Mouse (Mus musculus): Measurements from ENCODE around the gene Lamc1. TPM values are rescaled to one million over a fixed set of nuclear protein-coding genes. Genes with fewer than 3 reads are reported as not detected.

Lamc1 gene
- polyA plus RNA-seq, 1 experiment from 2014 or later, result 104 TPM

GRCm38 (mm10) chr1:153265066-153265465, 67.5 kb downstream of the Lamc1 start:
- no peak overlapping the region for H3K9ac ChIP-seq (replicated peaks; ENCODE audit: low read depth, low read length)
- peak; percentile 68; the same call in 1 of the 2 replicates for ATAC-seq (ENCODE audit: insufficient number of reproducible peaks, insufficient read depth, low FRiP score, low read depth)
- H3K4me2 ChIP-seq (replicated peaks; ENCODE audit: low read depth, low read length), result no peak overlapping the region
- H3K4me3 ChIP-seq (ENCODE audit: low read depth, low read length), result no peak overlapping the region
- peak overlapping the region; percentile 86 for H3K27ac ChIP-seq (ENCODE audit: low read length)
- H3K9me3 ChIP-seq (ENCODE audit: control insufficient read depth, low read depth, low read length), result no peaks in the 10 kb centered on the region
- H3K36me3 ChIP-seq (ENCODE audit: control insufficient read depth, insufficient read depth, low read length), result peaks cover 11% of the 10 kb centered on the region; the same call in 1 of the 2 replicates
- H3K27me3 ChIP-seq (ENCODE audit: control insufficient read depth, insufficient read depth, low read length), result no peaks in the 10 kb centered on the region
- H3K4me1 ChIP-seq (ENCODE audit: control insufficient read depth, insufficient read depth, low read length), result peaks cover 48% of the 10 kb centered on the region
- WGBS, result 8% methylated on average over 7 of the region's 7 CpGs

GRCm38 (mm10) chr1:153259752-153260300, 72.8 kb downstream of the Lamc1 start:
- Histone ChIP-seq H3K4me3 (ENCODE audit: low read depth, low read length) (no peak overlapping the region), H3K36me3 (ENCODE audit: control insufficient read depth, insufficient read depth, low read length) (peaks cover 15% of the 10 kb centered on the region), H3K4me2 (replicated peaks; ENCODE audit: low read depth, low read length) (no peak overlapping the region), H3K9me3 (ENCODE audit: control insufficient read depth, low read depth, low read length) (no peaks in the 10 kb centered on the region), H3K27ac (ENCODE audit: low read length) (no peak overlapping the region), H3K4me1 (ENCODE audit: control insufficient read depth, insufficient read depth, low read length) (peaks cover 10% of the 10 kb centered on the region), H3K9ac (replicated peaks; ENCODE audit: low read depth, low read length) (no peak overlapping the region), H3K27me3 (ENCODE audit: control insufficient read depth, insufficient read depth, low read length) (no peaks in the 10 kb centered on the region)
- 81% methylated on average over 5 of the region's 5 CpGs for WGBS
- ATAC-seq (ENCODE audit: insufficient number of reproducible peaks, insufficient read depth, low FRiP score, low read depth), result no peak

GRCm38 (mm10) chr1:153252540-153253210, 79.9 kb downstream of the Lamc1 start:
- no peak for ATAC-seq (ENCODE audit: insufficient number of reproducible peaks, insufficient read depth, low FRiP score, low read depth)
- 60% methylated on average over 4 of the region's 4 CpGs for WGBS
- no peaks in the 10 kb centered on the region for H3K27me3 ChIP-seq (ENCODE audit: control insufficient read depth, insufficient read depth, low read length)
- peaks cover 34% of the 10 kb centered on the region for H3K36me3 ChIP-seq (ENCODE audit: control insufficient read depth, insufficient read depth, low read length)
- H3K9me3 ChIP-seq (ENCODE audit: control insufficient read depth, low read depth, low read length), result peaks cover 9% of the 10 kb centered on the region; the same call in 1 of the 2 replicates
- no peak overlapping the region for H3K9ac ChIP-seq (replicated peaks; ENCODE audit: low read depth, low read length)
- no peak overlapping the region for H3K4me3 ChIP-seq (ENCODE audit: low read depth, low read length)
- H3K4me1 ChIP-seq (ENCODE audit: control insufficient read depth, insufficient read depth, low read length), result peaks cover 11% of the 10 kb centered on the region; the same call in 1 of the 2 replicates
- no peak overlapping the region for H3K4me2 ChIP-seq (replicated peaks; ENCODE audit: low read depth, low read length)
- no peak overlapping the region for H3K27ac ChIP-seq (ENCODE audit: low read length)

GRCm38 (mm10) chr1:153251590-153252206, 80.9 kb downstream of the Lamc1 start:
- Histone ChIP-seq H3K9me3 (ENCODE audit: control insufficient read depth, low read depth, low read length) (peaks cover 9% of the 10 kb centered on the region; the same call in 1 of the 2 replicates), H3K27ac (ENCODE audit: low read length) (peak overlapping the region; percentile 62; the same call in 1 of the 2 replicates), H3K36me3 (ENCODE audit: control insufficient read depth, insufficient read depth, low read length) (peaks cover 40% of the 10 kb centered on the region), H3K9ac (replicated peaks; ENCODE audit: low read depth, low read length) (no peak overlapping the region), H3K4me3 (ENCODE audit: low read depth, low read length) (no peak overlapping the region), H3K4me2 (replicated peaks; ENCODE audit: low read depth, low read length) (no peak overlapping the region), H3K4me1 (ENCODE audit: control insufficient read depth, insufficient read depth, low read length) (peaks cover 11% of the 10 kb centered on the region; the same call in 1 of the 2 replicates), H3K27me3 (ENCODE audit: control insufficient read depth, insufficient read depth, low read length) (no peaks in the 10 kb centered on the region)
- peak; percentile 33; the same call in 1 of the 2 replicates for ATAC-seq (ENCODE audit: insufficient number of reproducible peaks, insufficient read depth, low FRiP score, low read depth)
- 75% methylated on average over 12 of the region's 12 CpGs for WGBS

- Histone ChIP-seq H3K27ac (ENCODE audit: low read length) (no peak overlapping the region), H3K27me3 (ENCODE audit: control insufficient read depth, insufficient read depth, low read length) (no peaks in the 10 kb centered on the region), H3K4me2 (replicated peaks; ENCODE audit: low read depth, low read length) (no peak overlapping the region), H3K4me1 (ENCODE audit: control insufficient read depth, insufficient read depth, low read length) (no peaks in the 10 kb centered on the region), H3K9ac (replicated peaks; ENCODE audit: low read depth, low read length) (no peak overlapping the region), H3K9me3 (ENCODE audit: control insufficient read depth, low read depth, low read length) (no peaks in the 10 kb centered on the region), H3K36me3 (ENCODE audit: control insufficient read depth, insufficient read depth, low read length) (peaks cover 56% of the 10 kb centered on the region), H3K4me3 (ENCODE audit: low read depth, low read length) (no peak overlapping the region)
- 66% methylated on average over 7 of the region's 7 CpGs for WGBS
- ATAC-seq (ENCODE audit: insufficient number of reproducible peaks, insufficient read depth, low FRiP score, low read depth), result no peak
These were observed 91.2 kb downstream of the Lamc1 start for GRCm38 (mm10) chr1:153241346-153241745.

GRCm38 (mm10) chr1:153235576-153235975, 97.0 kb downstream of the Lamc1 start:
- Histone ChIP-seq H3K9ac (replicated peaks; ENCODE audit: low read depth, low read length) (no peak overlapping the region), H3K27ac (ENCODE audit: low read length) (no peak overlapping the region), H3K4me2 (replicated peaks; ENCODE audit: low read depth, low read length) (no peak overlapping the region), H3K4me1 (ENCODE audit: control insufficient read depth, insufficient read depth, low read length) (no peaks in the 10 kb centered on the region), H3K9me3 (ENCODE audit: control insufficient read depth, low read depth, low read length) (no peaks in the 10 kb centered on the region), H3K36me3 (ENCODE audit: control insufficient read depth, insufficient read depth, low read length) (peaks cover 50% of the 10 kb centered on the region), H3K27me3 (ENCODE audit: control insufficient read depth, insufficient read depth, low read length) (no peaks in the 10 kb centered on the region), H3K4me3 (ENCODE audit: low read depth, low read length) (no peak overlapping the region)
- no peak for ATAC-seq (ENCODE audit: insufficient number of reproducible peaks, insufficient read depth, low FRiP score, low read depth)
- 68% methylated on average over 4 of the region's 4 CpGs for WGBS

GRCm38 (mm10) chr1:153231681-153232080, 100.9 kb downstream of the Lamc1 start:
- H3K4me2 ChIP-seq (replicated peaks; ENCODE audit: low read depth, low read length), result no peak overlapping the region
- H3K27ac ChIP-seq (ENCODE audit: low read length), result no peak overlapping the region
- WGBS, result 81% methylated on average over 9 of the region's 9 CpGs
- H3K4me1 ChIP-seq (ENCODE audit: control insufficient read depth, insufficient read depth, low read length), result no peaks in the 10 kb centered on the region
- no peaks in the 10 kb centered on the region for H3K27me3 ChIP-seq (ENCODE audit: control insufficient read depth, insufficient read depth, low read length)
- no peak overlapping the region for H3K4me3 ChIP-seq (ENCODE audit: low read depth, low read length)
- ATAC-seq (ENCODE audit: insufficient number of reproducible peaks, insufficient read depth, low FRiP score, low read depth), result no peak
- H3K9me3 ChIP-seq (ENCODE audit: control insufficient read depth, low read depth, low read length), result no peaks in the 10 kb centered on the region
- no peak overlapping the region for H3K9ac ChIP-seq (replicated peaks; ENCODE audit: low read depth, low read length)
- H3K36me3 ChIP-seq (ENCODE audit: control insufficient read depth, insufficient read depth, low read length), result peaks cover 64% of the 10 kb centered on the region

GRCm38 (mm10) chr1:153227916-153228315, 104.7 kb downstream of the Lamc1 start:
- no peak for ATAC-seq (ENCODE audit: insufficient number of reproducible peaks, insufficient read depth, low FRiP score, low read depth)
- Histone ChIP-seq H3K4me3 (ENCODE audit: low read depth, low read length) (no peak overlapping the region), H3K9ac (replicated peaks; ENCODE audit: low read depth, low read length) (no peak overlapping the region), H3K9me3 (ENCODE audit: control insufficient read depth, low read depth, low read length) (no peaks in the 10 kb centered on the region), H3K4me2 (replicated peaks; ENCODE audit: low read depth, low read length) (no peak overlapping the region), H3K36me3 (ENCODE audit: control insufficient read depth, insufficient read depth, low read length) (peaks cover 82% of the 10 kb centered on the region), H3K27me3 (ENCODE audit: control insufficient read depth, insufficient read depth, low read length) (no peaks in the 10 kb centered on the region), H3K27ac (ENCODE audit: low read length) (no peak overlapping the region), H3K4me1 (ENCODE audit: control insufficient read depth, insufficient read depth, low read length) (no peaks in the 10 kb centered on the region)
- WGBS, result 41% methylated on average over 4 of the region's 4 CpGs
